In the genomic region with DNA sequence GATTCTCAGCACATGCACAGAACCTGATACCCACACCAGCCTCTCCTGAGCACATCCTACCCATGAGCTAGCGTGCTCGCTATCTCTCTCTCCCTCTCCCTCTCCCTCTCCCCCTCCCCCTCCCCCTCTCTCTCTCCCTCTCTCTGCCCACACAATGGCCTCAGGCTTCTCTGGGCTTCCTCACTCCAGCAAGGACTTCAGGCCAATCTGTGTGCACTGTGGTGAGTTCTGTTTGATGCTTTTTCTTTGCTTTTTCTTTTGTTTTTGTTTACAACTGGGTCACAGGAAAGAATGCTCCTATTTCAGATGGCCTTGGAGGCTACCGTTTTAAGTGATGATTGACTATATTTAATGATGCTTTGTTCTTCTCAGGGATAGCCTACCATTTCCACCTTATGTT, we compare ENCODE assay signal across 23 mouse cellular contexts.
A peak's percentile ranks its signal among the peaks of the same experiment; 100 is the strongest.
DNase-seq lines count a peak whose midpoint lies in the region; ATAC-seq and TF ChIP-seq lines count a peak whose summit lies in the region.
"Had no signal": no experiment of that assay in that cellular context is flagged by ENCODE, and none has a peak within 500 bp of the region (broad histone marks: within the 10 kb centered on the region; RNA-seq: fewer than 3 reads in every experiment).

No protein-coding gene starts in this region.

- H3K4me3 ChIP-seq in hindbrain, embryonic 11.5 days (ENCODE audit: low read depth, low read length) = no peak overlapping the region
- no peak overlapping the region for H3K4me3 ChIP-seq in hindbrain, postnatal 0 days (ENCODE audit: low read length)
- no peak overlapping the region for H3K4me3 ChIP-seq in midbrain, embryonic 14.5 days (replicated peaks; ENCODE audit: low read depth, low read length)
- no peak overlapping the region for H3K4me3 ChIP-seq in midbrain, embryonic 11.5 days (ENCODE audit: low read depth, low read length)
- H3K4me3 ChIP-seq: forebrain, embryonic 12.5 days; heart, embryonic 10.5 days; limb, embryonic 13.5 days; liver, embryonic 12.5 days; midbrain, embryonic 15.5 days; myocyte had no signal

- no peak overlapping the region for H3K9ac ChIP-seq in hindbrain, embryonic 11.5 days (ENCODE audit: low read depth, low read length)
- H3K9ac ChIP-seq in hindbrain, postnatal 0 days (replicated peaks; ENCODE audit: low read length) = no peak overlapping the region
- H3K9ac ChIP-seq in midbrain, embryonic 14.5 days (replicated peaks; ENCODE audit: low read length) = no peak overlapping the region
- H3K9ac ChIP-seq in midbrain, embryonic 11.5 days (ENCODE audit: low read length) = no peak overlapping the region
- H3K9ac ChIP-seq: forebrain, embryonic 12.5 days; limb, embryonic 13.5 days; liver, embryonic 12.5 days; lung, embryonic 14.5 days; midbrain, embryonic 15.5 days had no signal

- no peaks in the 10 kb centered on the region for H3K9me3 ChIP-seq in hindbrain, embryonic 11.5 days (ENCODE audit: control insufficient read depth, low read length)
- H3K9me3 ChIP-seq in hindbrain, postnatal 0 days (ENCODE audit: low read length) = no peaks in the 10 kb centered on the region
- H3K9me3 ChIP-seq in midbrain, embryonic 14.5 days (ENCODE audit: control insufficient read depth, low read length) = no peaks in the 10 kb centered on the region
- no peaks in the 10 kb centered on the region for H3K9me3 ChIP-seq in midbrain, embryonic 11.5 days (ENCODE audit: control insufficient read depth, low read length)
- H3K9me3 ChIP-seq: forebrain, embryonic 12.5 days; heart, embryonic 10.5 days; limb, embryonic 13.5 days; liver, embryonic 12.5 days; midbrain, embryonic 15.5 days had no signal

- no peak overlapping the region for H3K4me2 ChIP-seq in hindbrain, embryonic 11.5 days (replicated peaks; ENCODE audit: low read depth, low read length)
- no peak overlapping the region for H3K4me2 ChIP-seq in hindbrain, postnatal 0 days (ENCODE audit: low read depth, low read length)
- no peak overlapping the region for H3K4me2 ChIP-seq in midbrain, embryonic 14.5 days (ENCODE audit: low read length)
- no peak overlapping the region for H3K4me2 ChIP-seq in midbrain, embryonic 11.5 days
- H3K4me2 ChIP-seq: forebrain, embryonic 12.5 days; limb, embryonic 13.5 days; liver, embryonic 12.5 days; lung, embryonic 14.5 days; midbrain, embryonic 15.5 days had no signal

- no peaks in the 10 kb centered on the region for H3K4me1 ChIP-seq in hindbrain, embryonic 11.5 days (replicated peaks; ENCODE audit: control insufficient read depth, insufficient read depth, low read length)
- no peaks in the 10 kb centered on the region; the same call in 1 of the 2 replicates for H3K4me1 ChIP-seq in hindbrain, postnatal 0 days (ENCODE audit: insufficient read depth, low read length)
- no peaks in the 10 kb centered on the region for H3K4me1 ChIP-seq in midbrain, embryonic 14.5 days (ENCODE audit: control insufficient read depth, insufficient read depth, low read length)
- H3K4me1 ChIP-seq in midbrain, embryonic 11.5 days (ENCODE audit: control insufficient read depth, insufficient read depth, low read length) = no peaks in the 10 kb centered on the region
- H3K4me1 ChIP-seq: limb, embryonic 13.5 days; midbrain, embryonic 15.5 days had no signal

- no peak for TF ChIP-seq CTCF in hindbrain, postnatal 0 days (IDR thresholded peaks at IDR 0.05; ENCODE audit: low read depth)

- ATAC-seq in hindbrain, embryonic 11.5 days (ENCODE audit: low FRiP score) = no peak
- no peak; the same call in 1 of the 2 replicates for ATAC-seq in hindbrain, postnatal 0 days
- ATAC-seq in midbrain, embryonic 14.5 days (ENCODE audit: low FRiP score, low TSS enrichment) = no peak
- no peak for ATAC-seq in midbrain, embryonic 11.5 days (ENCODE audit: low FRiP score)
- no peak for ATAC-seq in activated CD4-positive, CD25-positive, alpha-beta regulatory T cell, adult 4 months
- ATAC-seq: inflammation-experienced regulatory T-cells, adult 6 months; liver, embryonic 12.5 days; midbrain, embryonic 15.5 days; Patski had no signal

- 24% methylated on average over 3 of the region's 3 CpGs for WGBS in hindbrain, embryonic 11.5 days
- WGBS in hindbrain, postnatal 0 days = 62% methylated on average over 3 of the region's 3 CpGs
- 41% methylated on average over 3 of the region's 3 CpGs for WGBS in midbrain, embryonic 14.5 days
- 62% methylated on average over 3 of the region's 3 CpGs for WGBS in midbrain, embryonic 11.5 days

- H3K36me3 ChIP-seq in hindbrain, embryonic 11.5 days (ENCODE audit: control insufficient read depth, insufficient read depth, low read length) = no peaks in the 10 kb centered on the region
- no peaks in the 10 kb centered on the region for H3K36me3 ChIP-seq in hindbrain, postnatal 0 days (ENCODE audit: insufficient read depth, low read length)
- peaks cover 5% of the 10 kb centered on the region; the same call in 1 of the 2 replicates for H3K36me3 ChIP-seq in midbrain, embryonic 14.5 days (ENCODE audit: control insufficient read depth, insufficient read depth, low read length)
- H3K36me3 ChIP-seq in midbrain, embryonic 11.5 days (ENCODE audit: control insufficient read depth, insufficient read depth, low read length) = no peaks in the 10 kb centered on the region
- H3K36me3 ChIP-seq: forebrain, embryonic 12.5 days; midbrain, embryonic 15.5 days had no signal

- peak; percentile 35 for DNase-seq in hindbrain, embryonic 11.5 days (ENCODE audit: low spot score)
- no peak for DNase-seq in hindbrain, postnatal 0 days (ENCODE audit: low spot score)
- DNase-seq in midbrain, embryonic 14.5 days = peak; percentile 26
- DNase-seq in midbrain, embryonic 11.5 days (ENCODE audit: low spot score, missing footprints) = no peak
- DNase-seq in embryo, embryonic 11 days = peak; percentile 11
- DNase-seq in frontal cortex, postnatal 36 days (ENCODE audit: low spot score in 2 of 2) = no peak
- DNase-seq: adrenal gland, postnatal 10 days; cerebellum, adult 18-20 months; cerebellum, postnatal 25 days; gastrocnemius, postnatal 10 days; heart, postnatal 4 days; layer of hippocampus, adult 9-11 months; lung, embryonic 14.5 days; right cerebral cortex, postnatal 25 days had no signal

- H3K27ac ChIP-seq in hindbrain, embryonic 11.5 days (ENCODE audit: low read depth, low read length) = no peak overlapping the region
- H3K27ac ChIP-seq in hindbrain, postnatal 0 days = no peak overlapping the region
- H3K27ac ChIP-seq in midbrain, embryonic 14.5 days (replicated peaks; ENCODE audit: low read depth, low read length) = no peak overlapping the region
- no peak overlapping the region for H3K27ac ChIP-seq in midbrain, embryonic 11.5 days (ENCODE audit: low read depth, low read length)
- H3K27ac ChIP-seq: forebrain, embryonic 12.5 days; heart, embryonic 10.5 days; limb, embryonic 13.5 days; liver, embryonic 12.5 days; midbrain, embryonic 15.5 days had no signal

- no peaks in the 10 kb centered on the region for H3K27me3 ChIP-seq in hindbrain, embryonic 11.5 days (ENCODE audit: control insufficient read depth, insufficient read depth, low read length)
- no peaks in the 10 kb centered on the region for H3K27me3 ChIP-seq in hindbrain, postnatal 0 days (ENCODE audit: insufficient read depth, low read length)
- H3K27me3 ChIP-seq in midbrain, embryonic 14.5 days (ENCODE audit: control insufficient read depth, insufficient read depth, low read length) = no peaks in the 10 kb centered on the region
- H3K27me3 ChIP-seq in midbrain, embryonic 11.5 days (ENCODE audit: control insufficient read depth, insufficient read depth, low read length) = no peaks in the 10 kb centered on the region
- H3K27me3 ChIP-seq: forebrain, embryonic 12.5 days; limb, embryonic 13.5 days; liver, embryonic 12.5 days; midbrain, embryonic 15.5 days; Patski had no signal

Comparison
In these comparisons a context has a peak if more than half of its experiments do, and no peak if none do; other contexts are left out.
1. DNase-seq: peak in hindbrain, embryonic 11.5 days (single experiment), midbrain, embryonic 14.5 days (single experiment) and embryo, embryonic 11 days (single experiment); none in hindbrain, postnatal 0 days (single experiment), midbrain, embryonic 11.5 days (single experiment) and frontal cortex, postnatal 36 days (0 of 2).